Mouse (Mus musculus) lung, postnatal 0 days (tissue): ENCODE results near the gene Uchl4.

Experiments used
- CTCF ChIP-seq: IDR thresholded peaks from 2 replicates; pipeline ENCODE4 v1.5.1; 2016; ENCODE audit warnings: antibody characterized with exemption, mild to moderate bottlenecking
- EP300 ChIP-seq: IDR thresholded peaks from 2 replicates; pipeline ENCODE4 v1.6.1; 2016; ENCODE audit warnings: antibody characterized with exemption, mild to moderate bottlenecking, control low read depth

DNA sequence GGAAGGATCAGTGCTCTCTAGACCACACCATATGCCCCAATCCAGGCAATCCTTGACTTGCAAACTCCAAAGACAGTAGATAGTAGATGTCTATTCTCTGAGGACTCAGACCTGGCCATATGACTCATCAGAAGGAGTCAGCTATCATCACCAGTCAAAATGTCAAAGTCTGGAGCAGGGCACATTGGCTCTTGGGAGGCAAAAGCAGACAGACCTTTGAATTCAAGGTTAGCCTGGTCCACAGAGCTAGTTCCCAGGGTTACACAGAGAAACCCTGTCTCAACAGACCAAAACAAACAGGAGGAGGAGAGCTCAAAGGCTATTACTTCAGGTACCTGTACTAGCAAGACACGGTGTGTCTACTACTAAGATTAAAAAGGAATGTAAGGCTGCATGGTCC lies 41.1 kb upstream of the Uchl4 start:
- TF ChIP-seq EP300: no peak
- no peak for TF ChIP-seq CTCF
